Mouse (Mus musculus) hindbrain, embryonic 13.5 days (tissue): ENCODE results near the gene Zranb1. TPM values are rescaled to one million over a fixed set of nuclear protein-coding genes. Genes with fewer than 3 reads are reported as not detected.
A peak's percentile ranks its signal among the peaks of the same experiment; 100 is the strongest.

Experiments used
- ATAC-seq: fragments of 200-750 bp; cut with Nextera tagmentation; 2 replicates; pipeline ENCODE4 v1.8.0; 2017; ENCODE audit warnings: moderate TSS enrichment; ENCODE audit not compliant: low FRiP score
- H3K27ac ChIP-seq: fragments of 300-500 bp; sonication (generic); 2 replicates; pipeline ENCODE4 v1.5.1; 2015; ENCODE audit warnings: inconsistent platforms, mild to moderate bottlenecking, moderate library complexity
- H3K27me3 ChIP-seq: fragments of 300-500 bp; sonication (generic); 2 replicates; pipeline ENCODE4 v1.6.1; 2015; ENCODE audit warnings: mild to moderate bottlenecking, inconsistent platforms
- H3K36me3 ChIP-seq: fragments of 300-500 bp; sonication (generic); 2 replicates; pipeline ENCODE4 v1.6.1; 2015; ENCODE audit warnings: mild to moderate bottlenecking, inconsistent platforms
- H3K4me1 ChIP-seq: fragments of 300-500 bp; sonication (generic); replicated peaks from 2 replicates; pipeline ENCODE4 v1.6.1; 2015; ENCODE audit warnings: inconsistent platforms
- H3K4me2 ChIP-seq: fragments of 300-500 bp; sonication (generic); 2 replicates; pipeline ENCODE4 v1.6.1; 2015; ENCODE audit warnings: inconsistent platforms, mild to moderate bottlenecking, moderate library complexity
- H3K4me3 ChIP-seq: fragments of 300-500 bp; sonication (generic); 2 replicates; pipeline ENCODE4 v1.5.1; 2015; ENCODE audit warnings: mild to moderate bottlenecking, inconsistent platforms
- H3K9ac ChIP-seq: fragments of 300-500 bp; sonication (generic); 2 replicates; pipeline ENCODE4 v1.6.1; 2015; ENCODE audit warnings: mild to moderate bottlenecking, inconsistent platforms
- H3K9me3 ChIP-seq: fragments of 300-500 bp; sonication (generic); 2 replicates; pipeline ENCODE4 v1.6.1; 2016; ENCODE audit warnings: inconsistent platforms
- WGBS: fragments of 180-500 bp; shearing (Covaris S2); methylation state at CpG from one replicate; pipeline ENCODE4 v1.1.7; 2015; 5-methylcytosine and 5-hydroxymethylcytosine counted together
- polyA plus RNA-seq: library from polyadenylated mRNA; unstranded; fragments of >200 nt; fragmentation: Nextera tagmentation; extraction: Ambion mirVana; gene quantifications from 2 replicates; pipeline ENCODE4 v1.2.1, GENCODE M21; 2015

The Zranb1 gene
- polyA plus RNA-seq, 1 experiment from 2014 or later = 20.6 TPM

- Histone ChIP-seq H3K4me1 (peaks cover 96% of the 10 kb centered on the region), H3K27ac (peak overlapping the region; percentile 83), H3K9ac (no peak overlapping the region), H3K9me3 (no peaks in the 10 kb centered on the region), H3K4me2 (no peak overlapping the region), H3K4me3 (no peak overlapping the region), H3K27me3 (no peaks in the 10 kb centered on the region), H3K36me3 (no peaks in the 10 kb centered on the region; the same call in none of the 2 replicates)
- no peak for ATAC-seq
- 82% methylated on average over 3 of the region's 3 CpGs for WGBS
Observed at GRCm38 (mm10) chr7:133010477-133010876, 79.5 kb downstream of the Zranb1 start.

- H3K27me3 ChIP-seq = no peaks in the 10 kb centered on the region
- peak overlapping the region; percentile 83 for H3K27ac ChIP-seq
- peak overlapping the region; percentile 30 for H3K4me2 ChIP-seq
- H3K4me3 ChIP-seq = no peak overlapping the region
- WGBS = 36% methylated on average over 5 of the region's 5 CpGs
- no peak overlapping the region for H3K9ac ChIP-seq
- H3K9me3 ChIP-seq = no peaks in the 10 kb centered on the region
- peaks cover 95% of the 10 kb centered on the region for H3K4me1 ChIP-seq
- peak; percentile 44; the same call in 1 of the 2 replicates for ATAC-seq
- no peaks in the 10 kb centered on the region; the same call in 1 of the 2 replicates for H3K36me3 ChIP-seq
Observed at GRCm38 (mm10) chr7:133011191-133011590, 80.2 kb downstream of the Zranb1 start.

GRCm38 (mm10) chr7:133011611-133012010 is 80.7 kb downstream of the Zranb1 start:
- Histone ChIP-seq H3K27ac (peak overlapping the region; percentile 83), H3K4me3 (no peak overlapping the region), H3K36me3 (no peaks in the 10 kb centered on the region; the same call in 1 of the 2 replicates), H3K4me1 (peaks cover 92% of the 10 kb centered on the region), H3K27me3 (no peaks in the 10 kb centered on the region), H3K4me2 (peak overlapping the region; percentile 30), H3K9ac (no peak overlapping the region), H3K9me3 (no peaks in the 10 kb centered on the region)
- ATAC-seq = no peak
- WGBS = 39% methylated on average over 4 of the region's 4 CpGs

- no peak overlapping the region for H3K9ac ChIP-seq
- no peak overlapping the region for H3K4me2 ChIP-seq
- WGBS = 79% methylated on average over 14 of the region's 14 CpGs
- peak overlapping the region; percentile 67; the same call in 1 of the 2 replicates for H3K27ac ChIP-seq
- H3K27me3 ChIP-seq = no peaks in the 10 kb centered on the region
- no peaks in the 10 kb centered on the region for H3K9me3 ChIP-seq
- H3K4me1 ChIP-seq = peaks cover 81% of the 10 kb centered on the region
- no peak for ATAC-seq
- no peak overlapping the region for H3K4me3 ChIP-seq
- no peaks in the 10 kb centered on the region; the same call in 1 of the 2 replicates for H3K36me3 ChIP-seq
Observed at GRCm38 (mm10) chr7:133012637-133013366, 81.9 kb downstream of the Zranb1 start.

GRCm38 (mm10) chr7:133013923-133014322 is 83.0 kb downstream of the Zranb1 start:
- no peaks in the 10 kb centered on the region for H3K27me3 ChIP-seq
- H3K9ac ChIP-seq = no peak overlapping the region; the same call in 1 of the 2 replicates
- ATAC-seq = no peak
- no peaks in the 10 kb centered on the region for H3K9me3 ChIP-seq
- peaks cover 76% of the 10 kb centered on the region for H3K4me1 ChIP-seq
- WGBS = 94% methylated on average over 10 of the region's 10 CpGs
- peak overlapping the region; percentile 75 for H3K27ac ChIP-seq
- H3K36me3 ChIP-seq = no peaks in the 10 kb centered on the region; the same call in 1 of the 2 replicates
- H3K4me2 ChIP-seq = no peak overlapping the region
- no peak overlapping the region for H3K4me3 ChIP-seq

DNA sequence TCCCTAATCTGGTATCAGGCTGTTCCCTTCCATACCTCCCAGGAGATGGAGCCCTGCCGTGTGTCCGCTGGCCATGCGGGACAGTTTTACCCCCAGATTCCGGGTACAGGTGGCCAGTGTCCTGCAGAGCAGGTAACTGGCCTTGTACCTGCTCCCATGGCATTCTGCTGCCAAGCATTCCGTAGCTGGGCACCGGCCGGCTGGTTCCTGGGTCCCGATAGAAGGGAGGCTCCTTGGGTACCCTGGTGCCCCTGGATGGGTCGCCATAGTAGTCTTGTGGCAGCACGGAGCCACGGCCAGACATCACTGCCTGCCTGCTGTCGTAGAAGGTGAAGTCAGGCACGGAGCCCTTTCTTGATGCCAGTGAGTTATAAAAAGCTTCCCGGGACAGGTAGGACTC is 83.7 kb downstream of the Zranb1 start:
- no peak for ATAC-seq
- 93% methylated on average over 14 of the region's 14 CpGs for WGBS
- Histone ChIP-seq H3K27ac (peak overlapping the region; percentile 75), H3K4me2 (no peak overlapping the region), H3K9me3 (no peaks in the 10 kb centered on the region), H3K4me3 (no peak overlapping the region), H3K36me3 (no peaks in the 10 kb centered on the region; the same call in 1 of the 2 replicates), H3K4me1 (peaks cover 76% of the 10 kb centered on the region), H3K9ac (peak overlapping the region; percentile 19), H3K27me3 (no peaks in the 10 kb centered on the region)

DNA sequence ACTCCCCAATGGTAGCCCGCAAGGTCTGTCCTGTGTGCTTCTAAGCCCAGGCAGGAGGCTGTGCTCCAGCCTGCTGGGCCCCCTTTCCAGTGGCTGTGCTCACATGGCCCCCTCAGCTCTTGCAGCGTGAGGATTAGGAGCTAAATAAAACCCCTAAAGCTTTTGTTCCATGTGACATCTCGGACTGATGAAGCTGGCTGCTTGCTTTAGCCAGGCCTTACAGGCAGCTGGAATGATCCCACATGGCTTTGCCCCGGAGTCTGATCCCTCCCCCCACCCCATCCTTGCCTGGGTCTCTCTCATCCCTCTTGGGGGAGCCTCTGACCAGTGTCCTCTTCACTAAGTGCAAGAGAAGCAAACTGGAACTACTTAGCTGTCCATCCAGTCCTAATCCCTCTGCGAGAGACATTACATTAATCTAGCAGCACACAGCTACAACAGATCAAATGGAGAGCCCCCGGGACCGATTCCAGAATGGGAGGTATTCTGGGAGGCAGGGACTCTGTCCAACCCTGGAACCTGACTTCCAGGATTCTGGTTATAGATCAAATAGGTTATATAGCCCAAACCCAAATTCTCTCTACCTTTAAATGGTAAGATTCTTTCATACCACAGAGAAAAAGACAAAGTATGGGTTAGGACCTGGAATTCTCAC is 84.6 kb downstream of the Zranb1 start:
- ATAC-seq = 0 out of 2 replicates have a peak, but pooled peaks have one; percentile 17
- Histone ChIP-seq H3K4me2 (no peak overlapping the region), H3K36me3 (no peaks in the 10 kb centered on the region; the same call in 1 of the 2 replicates), H3K9ac (peak overlapping the region; percentile 19; the same call in 1 of the 2 replicates), H3K27me3 (no peaks in the 10 kb centered on the region), H3K4me1 (peaks cover 76% of the 10 kb centered on the region), H3K4me3 (no peak overlapping the region), H3K27ac (peak overlapping the region; percentile 75), H3K9me3 (no peaks in the 10 kb centered on the region)
- 39% methylated on average over 7 of the region's 7 CpGs for WGBS

GRCm38 (mm10) chr7:133018961-133019360 is 88.0 kb downstream of the Zranb1 start:
- 80% methylated on average over 7 of the region's 7 CpGs for WGBS
- no peak overlapping the region for H3K4me2 ChIP-seq
- no peaks in the 10 kb centered on the region; the same call in 1 of the 2 replicates for H3K36me3 ChIP-seq
- H3K4me3 ChIP-seq = no peak overlapping the region
- no peaks in the 10 kb centered on the region for H3K9me3 ChIP-seq
- no peak overlapping the region for H3K9ac ChIP-seq
- H3K27me3 ChIP-seq = no peaks in the 10 kb centered on the region
- peak overlapping the region; percentile 18; the same call in 1 of the 2 replicates for H3K27ac ChIP-seq
- H3K4me1 ChIP-seq = peaks cover 53% of the 10 kb centered on the region
- no peak for ATAC-seq

DNA sequence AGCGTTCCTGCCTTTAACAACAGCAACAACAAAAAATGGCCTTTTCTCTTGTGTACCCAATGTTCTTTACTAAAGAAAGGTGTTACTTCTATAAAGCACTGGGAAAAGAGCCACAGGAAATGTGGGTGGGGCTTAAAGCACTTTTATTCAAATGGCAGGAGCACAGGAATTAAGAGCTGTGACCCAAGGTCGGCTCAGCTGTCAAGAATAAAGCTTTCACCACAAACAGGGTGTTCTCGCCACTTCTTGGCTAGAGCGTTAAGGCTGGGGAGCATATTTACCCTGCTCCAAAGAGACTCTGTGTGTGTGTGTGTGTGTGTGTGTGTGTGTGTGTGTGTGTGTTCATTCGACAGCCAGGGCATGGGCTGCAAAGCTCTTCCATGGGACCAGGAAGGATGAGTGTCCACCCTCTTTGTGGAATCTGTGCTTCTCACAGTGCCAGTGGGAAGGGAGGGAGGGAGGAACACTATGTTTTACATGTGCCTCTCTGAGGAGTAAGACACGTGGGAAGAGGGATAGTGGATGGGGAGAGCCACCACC is 88.6 kb downstream of the Zranb1 start:
- WGBS = 37% methylated on average over 6 of the region's 6 CpGs
- Histone ChIP-seq H3K27ac (0 out of 2 replicates have a peak overlapping the region, but pooled peaks have one; percentile 20), H3K9ac (no peak overlapping the region), H3K36me3 (no peaks in the 10 kb centered on the region; the same call in 1 of the 2 replicates), H3K4me2 (no peak overlapping the region), H3K27me3 (no peaks in the 10 kb centered on the region), H3K9me3 (no peaks in the 10 kb centered on the region), H3K4me1 (peaks cover 48% of the 10 kb centered on the region), H3K4me3 (no peak overlapping the region)
- 0 out of 2 replicates have a peak, but pooled peaks have one; percentile 33 for ATAC-seq

DNA sequence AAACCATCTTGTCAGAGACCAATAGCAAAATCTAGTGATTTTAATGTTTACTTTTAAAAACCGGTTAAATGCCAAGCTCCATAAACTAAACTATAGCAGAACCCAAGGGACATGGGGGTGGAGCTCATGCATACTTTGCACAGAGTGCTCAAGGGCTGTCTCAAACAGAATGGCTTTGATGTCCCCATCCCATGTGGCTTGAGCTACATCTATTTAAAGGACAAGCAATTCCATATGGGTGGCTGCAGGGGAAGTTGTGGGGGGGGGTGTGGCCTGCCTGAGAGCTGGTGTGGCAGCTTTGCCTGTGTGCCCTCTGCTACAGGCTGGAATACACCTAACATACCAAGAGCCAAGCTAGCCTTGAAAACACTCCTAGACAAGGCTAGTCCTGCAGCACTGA is 93.8 kb downstream of the Zranb1 start:
- H3K27ac ChIP-seq = no peak overlapping the region
- no peak overlapping the region for H3K9ac ChIP-seq
- 74% methylated on average over 1 of the region's 1 CpGs for WGBS
- no peaks in the 10 kb centered on the region for H3K27me3 ChIP-seq
- no peak overlapping the region for H3K4me3 ChIP-seq
- H3K9me3 ChIP-seq = no peaks in the 10 kb centered on the region
- H3K36me3 ChIP-seq = no peaks in the 10 kb centered on the region; the same call in 1 of the 2 replicates
- no peak overlapping the region for H3K4me2 ChIP-seq
- no peak for ATAC-seq
- peaks cover 33% of the 10 kb centered on the region for H3K4me1 ChIP-seq

GRCm38 (mm10) chr7:133027930-133028329 is 97.0 kb downstream of the Zranb1 start:
- no peaks in the 10 kb centered on the region for H3K9me3 ChIP-seq
- no peaks in the 10 kb centered on the region for H3K36me3 ChIP-seq
- no peak for ATAC-seq
- no peak overlapping the region for H3K4me2 ChIP-seq
- H3K9ac ChIP-seq = no peak overlapping the region
- peaks cover 20% of the 10 kb centered on the region for H3K4me1 ChIP-seq
- WGBS = 85% methylated on average over 4 of the region's 4 CpGs
- no peak overlapping the region for H3K4me3 ChIP-seq
- H3K27ac ChIP-seq = no peak overlapping the region
- no peaks in the 10 kb centered on the region for H3K27me3 ChIP-seq

DNA sequence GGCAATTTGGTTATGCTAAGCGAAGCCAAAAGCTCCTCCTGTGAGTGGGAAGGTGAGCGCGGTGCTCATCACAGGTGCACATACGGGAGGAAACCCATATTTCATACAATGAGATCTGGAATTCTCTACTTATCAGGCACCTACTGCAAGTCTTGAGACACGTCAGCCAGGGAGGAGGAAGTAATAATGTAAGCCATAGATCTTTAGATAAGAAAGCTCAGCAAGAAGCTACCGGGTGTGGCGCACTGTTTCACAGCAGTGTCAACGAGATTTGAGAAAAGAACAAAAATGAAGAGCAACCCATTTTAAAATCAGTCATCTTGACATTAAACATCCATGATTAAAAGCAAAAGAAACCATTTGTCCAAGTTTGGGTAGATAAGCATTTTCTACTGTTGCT is 98.1 kb downstream of the Zranb1 start:
- no peaks in the 10 kb centered on the region for H3K27me3 ChIP-seq
- H3K4me3 ChIP-seq = no peak overlapping the region
- H3K9me3 ChIP-seq = no peaks in the 10 kb centered on the region
- H3K9ac ChIP-seq = no peak overlapping the region
- H3K4me2 ChIP-seq = no peak overlapping the region
- peaks cover 30% of the 10 kb centered on the region for H3K4me1 ChIP-seq
- H3K36me3 ChIP-seq = no peaks in the 10 kb centered on the region
- no peak for ATAC-seq
- 91% methylated on average over 8 of the region's 8 CpGs for WGBS
- no peak overlapping the region for H3K27ac ChIP-seq
